Mouse (Mus musculus): ENCODE measurements around the gene Por.

Por gene

GRCm38 (mm10) chr5:135701601-135702000 is 31.8 kb downstream of the Por start:
- no peak for DNase-seq (ENCODE audit: low read depth, low spot score)

- DNase-seq (ENCODE audit: low read depth, low spot score): no peak
Measured at GRCm38 (mm10) chr5:135702190-135702589, 32.4 kb downstream of the Por start.

- DNase-seq (ENCODE audit: low read depth, low spot score): peak; percentile 91
Measured at GRCm38 (mm10) chr5:135702682-135703192, 32.9 kb downstream of the Por start.

GRCm38 (mm10) chr5:135703431-135703830 is 33.6 kb downstream of the Por start:
- no peak for DNase-seq (ENCODE audit: low read depth, low spot score)

GRCm38 (mm10) chr5:135705383-135705782 is 35.5 kb downstream of the Por start:
- no peak for DNase-seq (ENCODE audit: low read depth, low spot score)

- DNase-seq (ENCODE audit: low read depth, low spot score): no peak
Measured at GRCm38 (mm10) chr5:135707039-135707438, 37.2 kb downstream of the Por start.

GRCm38 (mm10) chr5:135707855-135708254 is 38.0 kb downstream of the Por start:
- DNase-seq (ENCODE audit: low read depth, low spot score): no peak

GRCm38 (mm10) chr5:135709716-135710115 is 39.9 kb downstream of the Por start:
- DNase-seq (ENCODE audit: low read depth, low spot score): no peak

- no peak for DNase-seq (ENCODE audit: low read depth, low spot score)
Measured at GRCm38 (mm10) chr5:135710599-135711214, 40.9 kb downstream of the Por start.

- no peak for DNase-seq (ENCODE audit: low read depth, low spot score)
Measured at GRCm38 (mm10) chr5:135711582-135712355, 41.9 kb downstream of the Por start.

- DNase-seq (ENCODE audit: low read depth, low spot score): no peak
Measured at GRCm38 (mm10) chr5:135712803-135713202, 43.0 kb downstream of the Por start.

GRCm38 (mm10) chr5:135713441-135714218 is 43.8 kb downstream of the Por start:
- peak; percentile 76 for DNase-seq (ENCODE audit: low read depth, low spot score)

- DNase-seq (ENCODE audit: low read depth, low spot score): no peak
Measured at GRCm38 (mm10) chr5:135715624-135716023, 45.8 kb downstream of the Por start.

GRCm38 (mm10) chr5:135719586-135720120 is 49.8 kb downstream of the Por start:
- DNase-seq (ENCODE audit: low read depth, low spot score): no peak

- DNase-seq (ENCODE audit: low read depth, low spot score): no peak
Measured at GRCm38 (mm10) chr5:135720121-135720520, 50.3 kb downstream of the Por start.

GRCm38 (mm10) chr5:135721076-135721475 is 51.2 kb downstream of the Por start:
- no peak for DNase-seq (ENCODE audit: low read depth, low spot score)

GRCm38 (mm10) chr5:135722121-135722520 is 52.3 kb downstream of the Por start:
- DNase-seq (ENCODE audit: low read depth, low spot score): no peak

GRCm38 (mm10) chr5:135723165-135723751 is 53.4 kb downstream of the Por start:
- DNase-seq (ENCODE audit: low read depth, low spot score): no peak

- DNase-seq (ENCODE audit: low read depth, low spot score): no peak
Measured at GRCm38 (mm10) chr5:135724536-135725322, 54.9 kb downstream of the Por start.

GRCm38 (mm10) chr5:135725391-135725841 is 55.6 kb downstream of the Por start:
- no peak for DNase-seq (ENCODE audit: low read depth, low spot score)

- DNase-seq (ENCODE audit: low read depth, low spot score): no peak
Measured at GRCm38 (mm10) chr5:135725991-135726390, 56.2 kb downstream of the Por start.
